Mouse (Mus musculus) forelimb bud, embryonic 11.5 days (tissue): Measurements from ENCODE around the gene Mcf2l.

ENCODE experiments used
- DNase-seq: peaks from one replicate; pipeline ENCODE4 v3.0.0-alpha.2; 2012; ENCODE audit warnings: low read depth, low spot score

The Mcf2l gene

DNA sequence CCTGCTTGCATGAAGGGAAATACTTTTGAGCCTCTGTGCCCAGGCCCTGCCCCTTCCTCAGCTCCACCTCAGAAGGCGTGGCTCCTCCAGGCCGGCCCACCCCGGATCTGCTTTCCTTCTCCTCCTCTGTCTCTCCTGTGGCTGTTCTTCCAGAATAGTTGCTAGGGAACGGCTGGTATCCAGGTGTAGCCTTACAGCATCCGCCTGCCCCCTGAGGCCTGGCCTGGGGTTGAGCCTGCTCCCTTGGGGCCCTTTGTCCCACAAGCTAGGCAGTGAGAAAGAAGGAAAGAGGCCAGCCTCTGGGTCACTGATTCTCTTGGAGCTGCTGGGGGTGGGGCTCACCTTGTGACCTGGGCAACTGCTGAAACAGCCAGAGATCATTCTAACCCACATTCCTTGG is 38.4 kb downstream of the Mcf2l start:
- DNase-seq, result peak; percentile 43

DNA sequence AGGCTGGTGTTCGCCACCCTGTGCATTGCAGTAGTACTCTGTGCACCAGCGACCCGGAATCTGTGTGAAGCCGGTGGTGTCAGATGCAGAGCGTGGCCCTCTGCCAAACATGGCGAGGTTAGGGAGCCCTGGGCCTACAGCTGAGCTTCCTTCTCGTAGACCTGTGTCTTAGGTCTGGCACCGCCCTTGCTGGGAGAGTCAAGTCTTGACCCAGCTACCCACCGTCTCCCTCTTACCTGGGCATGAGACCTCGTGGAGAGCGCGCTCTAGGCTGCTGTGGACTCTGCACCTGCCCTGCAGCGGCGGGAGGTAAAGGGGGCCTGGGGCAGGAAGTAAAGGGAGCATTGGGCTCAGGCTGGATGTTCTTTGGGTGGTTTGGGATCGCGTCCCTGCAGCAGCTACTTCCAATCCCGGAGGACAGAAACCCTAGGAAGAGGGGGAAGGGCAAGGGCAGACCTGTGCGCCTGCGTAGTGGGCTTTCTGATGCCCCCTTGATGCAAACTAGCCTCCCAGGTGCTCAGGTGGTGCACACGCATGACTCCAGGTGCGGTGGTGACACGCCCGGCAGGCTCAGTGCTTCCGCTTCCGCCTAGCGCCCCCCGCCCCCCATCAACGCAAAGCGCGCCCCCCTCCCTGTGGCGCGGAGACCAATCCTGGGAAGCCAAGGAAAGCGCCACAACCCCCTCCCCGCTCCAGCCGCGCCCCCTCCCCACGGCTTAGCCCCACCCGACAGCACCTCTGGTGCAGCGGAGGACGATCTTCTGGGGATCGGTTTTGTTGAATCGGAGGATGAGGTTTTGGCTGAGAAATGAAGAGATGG is 41.8 kb downstream of the Mcf2l start:
- DNase-seq, result peak; percentile 26

DNA sequence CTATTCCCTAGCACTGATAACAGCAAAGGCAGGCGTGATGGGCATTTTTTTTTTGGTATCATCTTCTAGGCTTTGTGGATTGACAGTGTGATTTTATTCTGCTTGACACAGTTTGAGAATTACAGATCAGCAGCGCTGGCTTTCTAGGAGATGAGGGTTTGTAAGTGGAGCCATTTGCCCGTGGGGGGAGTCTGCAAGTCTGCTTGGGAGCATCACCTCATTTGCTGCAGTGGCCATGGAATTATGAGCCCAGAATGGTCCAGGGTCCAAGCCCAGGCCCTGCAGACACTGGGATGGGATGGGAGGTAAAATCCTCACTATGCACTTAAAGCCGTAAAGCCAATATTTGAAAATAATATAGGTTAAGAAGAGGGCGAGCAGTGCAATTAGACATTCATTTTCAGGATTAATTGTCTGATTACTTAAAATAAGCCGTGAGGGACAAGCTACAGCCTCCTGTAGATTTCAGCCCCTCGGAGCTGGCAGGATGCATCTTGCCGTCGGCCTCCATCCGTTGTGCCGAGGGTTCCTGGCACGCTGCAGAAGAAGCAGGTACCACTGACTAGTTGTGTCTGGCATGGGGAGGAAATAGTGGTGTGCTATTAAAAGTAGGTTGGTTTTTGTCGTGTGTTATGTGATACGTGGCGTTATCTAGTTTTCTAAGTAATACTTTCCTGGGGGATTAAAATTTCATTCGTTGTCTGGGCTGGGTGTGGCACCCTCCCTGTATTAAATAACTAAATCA is 42.7 kb downstream of the Mcf2l start:
- DNase-seq, result no peak

DNA sequence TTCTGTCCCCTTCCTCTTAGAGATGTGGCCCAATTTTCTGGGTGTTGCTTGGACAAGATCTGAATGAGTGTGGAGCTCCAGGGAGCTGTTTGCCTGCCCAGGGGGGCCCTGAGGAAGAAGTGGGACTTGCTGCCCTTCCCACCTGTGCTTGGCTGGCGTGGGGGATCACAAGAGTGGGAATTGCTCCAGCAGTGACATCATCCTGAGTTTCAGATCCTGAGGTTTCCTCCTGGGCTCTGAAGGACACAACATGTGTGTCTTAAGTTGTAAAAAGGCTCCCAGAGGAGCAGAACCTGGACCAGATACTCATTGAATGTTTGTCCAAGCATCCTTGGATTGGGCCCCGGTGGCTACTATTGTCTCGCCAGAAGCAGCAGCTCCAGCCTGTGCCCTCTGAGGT is 43.4 kb downstream of the Mcf2l start:
- no peak for DNase-seq

DNA sequence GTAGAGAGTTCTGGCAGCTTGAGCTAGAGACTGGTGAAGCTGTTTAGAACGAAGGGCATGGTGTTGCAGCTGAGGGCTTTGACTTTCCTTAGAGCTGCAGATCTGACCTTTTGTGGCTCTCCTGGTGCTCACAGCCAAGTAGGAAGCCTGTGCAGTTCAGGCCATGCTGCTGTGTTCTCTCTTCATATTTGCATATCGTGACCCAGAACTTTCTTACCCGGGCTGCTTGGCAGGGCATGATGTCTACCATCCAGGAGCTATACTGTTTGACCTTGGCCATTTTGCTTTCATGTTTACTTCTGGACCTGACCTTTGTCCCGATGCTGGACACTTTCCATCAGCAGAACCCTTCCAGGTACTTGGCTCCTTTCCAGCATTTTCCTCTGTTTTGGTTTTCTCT is 44.2 kb downstream of the Mcf2l start:
- DNase-seq, result no peak

DNA sequence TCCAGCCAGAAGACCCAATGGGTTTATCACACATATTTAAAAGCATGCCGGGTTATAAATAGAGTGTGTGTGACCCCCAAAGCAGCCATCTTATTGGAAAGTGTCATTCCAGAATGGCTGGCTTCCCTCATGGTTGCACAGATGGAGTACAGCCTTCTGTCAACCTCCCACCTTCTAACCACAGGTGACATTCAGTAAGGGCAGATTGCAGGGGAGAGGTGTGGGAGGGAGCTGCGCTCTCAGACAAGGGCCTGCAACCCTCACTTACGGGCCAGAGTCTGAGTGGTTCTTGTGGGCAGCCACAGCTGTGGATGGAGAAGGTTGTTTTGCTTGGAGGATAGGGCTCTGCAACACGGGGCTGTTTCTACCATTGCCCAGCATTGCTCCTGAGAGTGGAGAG is 47.0 kb downstream of the Mcf2l start:
- DNase-seq, result no peak

DNA sequence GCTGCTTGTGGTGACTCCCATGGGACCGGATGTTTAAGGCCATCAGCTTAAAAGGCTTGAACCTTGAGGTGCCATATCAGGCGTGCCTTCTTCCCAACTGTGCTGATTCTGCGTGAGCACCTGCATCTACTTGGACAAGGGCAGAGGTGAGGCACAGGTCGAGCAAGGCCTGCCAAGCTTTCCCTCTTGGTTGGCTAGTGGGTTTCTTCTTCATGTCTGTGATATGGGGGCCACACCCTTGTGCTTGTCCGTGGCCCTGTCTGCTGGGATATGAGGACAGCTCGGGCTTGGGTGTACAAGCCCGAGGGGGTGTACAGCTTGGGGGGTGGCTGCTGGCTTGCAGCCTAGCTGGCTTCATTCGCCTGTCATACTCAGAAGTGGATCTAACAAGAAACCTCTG is 51.4 kb downstream of the Mcf2l start:
- DNase-seq, result no peak

DNA sequence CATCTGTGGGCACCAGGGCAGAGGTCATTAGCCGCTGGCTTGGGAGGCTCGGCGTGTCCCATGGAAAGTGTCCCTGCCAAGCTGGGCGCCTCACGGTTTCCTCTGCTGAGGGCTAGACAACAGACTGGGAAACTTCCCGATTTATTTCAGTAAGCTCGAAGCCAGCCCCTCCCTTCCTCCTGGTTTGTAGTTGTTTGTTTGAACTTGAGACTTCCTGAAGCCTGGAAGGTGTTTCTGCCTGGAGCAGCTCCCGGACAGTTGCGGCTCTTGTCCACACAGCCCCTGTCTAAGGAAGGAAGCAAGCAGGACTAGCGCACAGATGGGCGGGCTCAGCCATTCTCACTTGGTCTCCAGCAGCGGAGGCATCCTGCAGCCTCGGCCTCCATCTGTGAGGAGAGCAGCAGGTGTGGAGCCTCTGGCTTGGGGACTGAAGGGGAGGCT is 52.4 kb downstream of the Mcf2l start:
- no peak for DNase-seq

DNA sequence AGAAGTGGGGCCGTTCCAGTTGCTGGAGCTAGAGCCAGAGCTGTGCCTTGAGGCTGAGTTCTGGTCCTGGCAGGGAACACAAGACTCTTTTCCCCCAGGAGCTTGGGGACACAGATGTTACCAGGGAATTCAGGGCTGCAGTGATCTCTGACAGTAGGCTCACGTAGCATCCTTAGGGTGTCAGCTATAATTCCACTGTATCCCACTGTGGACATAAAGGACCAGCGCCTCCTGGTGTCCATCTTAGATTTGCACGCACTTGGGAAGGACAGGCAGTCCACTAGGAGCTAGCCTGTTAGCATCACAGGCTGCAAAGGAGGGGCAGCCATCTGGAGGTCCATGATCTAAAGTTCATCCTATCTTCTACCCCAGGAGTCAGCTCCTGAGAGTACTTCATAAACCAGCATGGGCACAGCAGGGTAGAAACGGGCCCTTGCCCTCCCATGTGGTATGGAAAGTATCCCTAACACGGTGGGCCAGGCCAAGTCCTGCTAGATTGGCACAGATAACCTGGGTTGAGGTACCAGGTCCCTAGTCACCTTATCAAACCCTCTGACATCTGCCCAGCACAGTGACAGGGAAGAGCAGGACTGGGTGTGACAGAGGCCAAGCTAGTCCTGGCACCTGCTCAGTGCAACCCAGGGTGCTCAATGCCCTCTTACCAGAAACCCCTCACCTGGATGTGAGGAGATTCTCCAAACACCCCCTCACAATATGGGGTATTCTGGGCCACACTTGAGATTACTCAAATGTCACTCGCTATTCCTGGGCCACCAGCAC is 53.8 kb downstream of the Mcf2l start:
- peak; percentile 60 for DNase-seq

DNA sequence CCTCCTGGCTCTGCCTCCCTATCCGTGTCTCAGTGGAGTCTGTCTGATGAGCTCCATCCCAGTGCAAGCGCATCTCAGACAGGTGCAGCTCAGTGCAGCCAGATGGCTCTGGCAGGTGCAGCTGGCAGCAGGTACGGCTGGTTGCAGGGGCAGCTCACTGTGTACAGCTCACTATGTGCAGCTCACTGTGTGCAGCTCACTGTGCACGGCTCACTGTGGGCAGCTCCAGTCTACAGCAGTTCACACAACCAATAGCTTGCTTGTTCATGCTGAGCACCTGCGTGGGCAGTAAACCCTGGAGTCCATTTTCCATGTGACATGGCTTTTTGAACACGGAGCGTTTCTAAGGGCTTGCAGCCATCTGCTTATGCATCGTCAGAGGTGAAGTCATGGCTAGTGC is 54.4 kb downstream of the Mcf2l start:
- DNase-seq, result no peak

DNA sequence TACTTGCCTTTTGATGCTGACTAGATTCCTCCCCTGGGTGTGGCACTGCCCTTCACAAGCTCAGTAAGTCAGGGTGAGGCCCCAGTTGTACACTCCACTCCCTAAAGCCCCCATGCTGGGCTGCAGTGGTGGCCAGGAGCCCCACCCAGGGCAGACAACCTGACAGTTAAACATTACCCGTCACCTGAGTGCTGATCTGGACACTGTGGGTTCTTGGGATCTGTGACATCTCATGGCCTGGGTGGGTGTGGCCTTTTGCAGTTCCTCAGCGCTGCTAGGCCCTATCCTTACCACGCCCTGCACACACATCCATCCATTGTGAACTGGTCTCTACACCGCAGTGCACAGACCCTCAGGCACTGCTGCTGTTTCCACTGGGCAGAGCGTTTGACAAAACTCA is 55.3 kb downstream of the Mcf2l start:
- DNase-seq, result no peak

DNA sequence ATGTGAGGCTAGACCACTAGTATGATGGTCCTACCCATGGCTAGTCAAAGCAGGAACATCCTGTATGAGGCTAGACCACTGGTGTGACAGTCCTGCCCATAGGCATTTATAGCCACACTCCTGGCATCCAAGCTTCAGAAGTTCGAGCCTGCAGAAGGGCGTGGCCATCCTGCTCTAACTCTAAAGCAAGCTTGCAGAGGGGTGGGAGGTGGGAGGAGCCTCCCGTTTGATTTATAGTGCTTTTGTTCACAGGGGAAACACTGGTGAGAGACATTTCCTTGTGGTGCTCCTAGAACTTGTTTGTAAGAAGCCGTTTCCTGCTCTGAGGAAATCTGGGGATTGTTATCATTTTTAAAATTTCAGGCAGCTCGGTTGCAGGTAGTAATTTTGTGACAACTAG is 56.7 kb downstream of the Mcf2l start:
- DNase-seq, result peak; percentile 33

DNA sequence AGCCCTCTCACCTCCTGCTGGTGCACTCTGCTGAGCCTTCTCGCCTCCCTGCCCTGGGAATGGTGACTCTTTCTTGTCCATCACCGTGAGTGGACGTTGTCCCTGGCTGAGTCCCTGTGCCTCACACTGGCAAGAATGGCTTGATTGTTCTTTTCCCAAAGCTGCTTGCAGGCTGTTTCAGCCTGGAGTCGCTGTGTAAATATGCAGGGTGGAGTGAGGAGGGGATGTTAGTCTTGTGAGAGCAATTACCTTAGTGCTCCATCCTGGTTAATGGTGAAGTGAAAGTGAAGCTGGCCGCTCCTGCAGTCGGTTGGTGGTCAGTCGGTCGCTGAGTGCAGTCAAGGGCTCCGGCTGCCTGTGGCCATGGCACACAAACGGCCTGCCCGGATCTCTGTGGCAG is 57.8 kb downstream of the Mcf2l start:
- no peak for DNase-seq

DNA sequence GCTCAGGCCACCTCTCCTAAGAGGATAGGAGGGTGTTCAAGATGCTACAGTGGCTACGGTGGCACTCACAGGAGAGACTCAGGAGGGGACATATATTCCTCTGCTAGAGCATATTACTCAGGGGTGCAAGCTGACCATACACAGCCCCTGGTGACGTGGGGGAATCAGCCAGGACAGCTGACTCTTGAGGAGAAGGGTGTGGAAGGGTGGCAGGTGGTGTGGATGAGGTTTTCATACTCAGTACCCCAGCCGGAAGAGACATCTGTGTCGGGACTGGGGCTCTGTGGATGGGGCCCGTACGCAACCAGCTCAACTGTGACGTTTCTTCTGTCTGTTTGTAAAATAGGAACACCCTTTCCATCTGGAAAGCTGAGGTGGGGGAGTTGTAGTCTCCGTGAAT is 58.9 kb downstream of the Mcf2l start:
- no peak for DNase-seq

DNA sequence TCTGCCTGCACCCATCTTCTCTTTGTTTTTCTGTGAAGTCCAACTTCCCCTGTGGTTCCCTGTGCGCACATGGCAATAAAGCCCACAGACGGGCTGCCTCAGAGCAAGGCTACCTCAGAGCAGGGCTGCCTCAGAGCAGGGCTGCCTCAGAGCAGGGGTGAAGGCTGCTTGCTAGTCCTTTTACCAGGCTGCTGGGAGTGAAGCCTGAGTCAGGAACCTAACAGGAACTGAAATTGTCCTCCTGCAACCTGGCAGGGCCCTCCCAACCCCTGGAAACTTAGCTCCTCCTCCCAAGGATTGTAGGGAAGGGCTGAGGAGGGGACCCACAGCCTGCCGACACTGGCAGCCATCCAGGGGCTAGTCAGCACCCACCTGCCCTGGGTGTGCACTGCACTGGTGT is 60.2 kb downstream of the Mcf2l start:
- no peak for DNase-seq

DNA sequence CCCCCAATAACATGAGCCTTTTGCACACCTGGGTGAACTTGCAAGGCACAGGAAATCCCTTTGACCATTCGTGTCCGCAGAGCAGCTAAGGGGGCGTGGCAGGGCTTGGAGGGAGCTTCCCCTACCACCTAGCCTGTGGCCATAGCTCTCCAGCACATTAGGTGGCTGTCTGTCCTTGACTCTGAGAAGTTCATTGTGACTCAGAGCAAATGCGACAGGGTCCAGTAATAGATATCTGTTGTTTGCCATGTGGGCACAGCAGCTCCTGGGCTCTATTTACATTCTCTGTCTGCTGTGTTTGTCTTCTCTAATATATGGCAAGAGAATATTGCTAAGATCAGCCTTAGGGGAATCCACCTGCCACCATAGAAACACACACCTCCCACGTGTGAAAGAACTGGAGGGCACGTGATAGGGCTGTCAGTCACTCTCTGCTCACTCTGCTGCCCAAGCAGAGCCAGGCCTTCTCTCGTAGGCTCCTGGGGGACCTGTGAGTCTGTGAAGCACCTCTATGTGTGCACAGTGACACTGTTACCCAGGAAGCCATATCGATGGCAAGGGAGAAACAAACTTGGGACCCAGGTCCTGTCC is 60.9 kb downstream of the Mcf2l start:
- no peak for DNase-seq

DNA sequence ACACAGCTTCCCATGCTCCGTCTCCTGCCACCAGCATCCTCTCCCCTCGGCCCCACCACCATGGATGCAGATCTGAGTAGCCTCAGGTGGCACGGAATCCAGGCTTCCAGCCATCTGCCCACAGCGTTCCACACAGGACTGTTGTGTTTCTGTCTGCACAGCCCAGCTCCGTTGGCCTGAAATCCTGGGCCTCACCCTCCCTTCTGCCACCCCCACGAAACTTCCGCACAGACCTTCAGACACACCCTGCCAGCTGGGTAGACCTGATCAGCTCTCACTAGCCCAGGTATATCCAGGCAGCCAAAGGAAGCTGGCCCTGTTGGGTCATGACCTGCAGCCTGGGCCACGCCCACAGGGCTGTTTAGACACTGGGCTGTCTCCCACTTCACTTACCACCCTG is 66.9 kb downstream of the Mcf2l start:
- DNase-seq, result no peak

DNA sequence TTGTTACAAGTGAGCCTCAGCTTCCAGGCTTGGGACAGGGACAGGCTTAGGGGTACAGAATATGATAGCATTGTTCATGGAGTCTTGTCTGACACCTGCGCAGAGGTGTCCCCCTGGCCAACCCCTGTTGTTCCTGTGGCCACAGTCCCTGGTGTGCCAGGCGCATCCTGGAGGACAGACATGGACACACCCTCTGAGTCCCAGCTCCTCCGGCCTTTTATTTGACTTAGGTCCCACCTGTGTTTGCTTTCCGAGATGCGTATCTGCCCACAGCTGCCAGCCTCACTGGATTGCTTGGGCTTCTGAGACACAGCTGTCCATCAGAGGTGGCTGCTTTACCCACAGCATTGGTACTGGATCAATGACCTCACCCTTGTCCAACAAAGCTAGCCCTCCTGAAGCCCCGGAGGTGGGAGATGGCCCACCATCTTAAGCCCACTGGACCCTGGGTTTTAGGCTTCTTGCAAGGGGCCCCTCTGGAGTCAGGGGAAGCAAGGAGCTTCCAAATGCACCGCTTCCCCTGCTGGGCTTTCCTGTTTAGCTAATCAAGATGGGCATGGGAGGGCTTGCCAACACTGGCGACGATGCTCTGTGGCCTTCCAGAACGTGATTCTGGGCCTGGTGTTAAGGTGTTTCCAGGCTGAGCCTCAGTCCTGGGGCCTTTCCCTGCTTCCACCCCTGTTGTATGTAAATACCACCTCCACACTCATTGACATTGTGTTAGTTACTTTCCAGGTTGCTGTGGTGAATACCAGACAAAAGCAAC is 67.7 kb downstream of the Mcf2l start:
- no peak for DNase-seq

DNA sequence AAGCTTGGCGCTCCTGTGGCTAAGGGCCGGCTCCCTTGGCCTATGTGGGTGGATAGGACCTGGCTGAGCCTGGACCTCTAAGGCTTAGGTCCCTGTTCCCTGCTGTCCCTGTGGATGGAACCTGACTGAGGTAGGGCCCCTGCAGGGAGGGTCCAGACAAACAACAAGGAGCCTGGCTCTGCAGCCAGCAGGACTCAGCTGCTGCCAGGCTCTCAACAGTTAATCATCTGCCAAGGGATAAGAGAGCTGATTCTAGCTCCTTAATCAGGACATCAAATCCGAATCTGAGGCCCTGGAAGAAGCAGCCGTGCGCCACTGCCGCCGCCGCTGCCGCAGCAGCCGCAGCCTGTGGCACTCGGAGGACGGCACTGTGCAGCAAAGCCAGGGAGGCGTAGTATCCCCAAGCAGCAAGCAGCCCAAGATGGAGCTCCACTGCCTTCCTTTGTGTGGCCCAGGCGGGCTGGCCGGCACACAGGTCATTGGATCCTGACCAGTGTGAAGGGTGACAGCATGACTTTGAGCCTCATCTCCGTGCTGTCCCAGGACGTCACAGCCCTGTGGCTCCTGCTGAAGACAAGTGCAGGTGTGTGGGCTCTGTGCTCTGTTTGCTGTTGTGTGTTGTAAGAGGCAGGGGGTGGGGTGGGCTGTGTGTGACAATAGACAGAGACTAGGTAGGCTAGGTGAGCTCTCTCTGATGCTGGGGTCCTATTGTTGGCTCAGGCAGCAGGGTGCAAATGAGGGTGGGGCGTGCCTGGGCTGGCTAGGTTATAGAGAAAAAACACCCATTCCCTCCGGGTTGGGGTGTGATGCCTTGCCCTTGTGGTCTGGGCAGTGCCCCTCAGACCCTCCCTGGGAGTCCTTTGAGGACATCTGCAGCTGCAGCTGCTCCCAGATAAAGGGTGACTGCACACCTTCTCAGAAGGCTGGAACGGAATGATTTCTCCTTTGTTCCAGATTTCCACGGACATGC is 74.3 kb downstream of the Mcf2l start:
- DNase-seq, result peak; percentile 35

DNA sequence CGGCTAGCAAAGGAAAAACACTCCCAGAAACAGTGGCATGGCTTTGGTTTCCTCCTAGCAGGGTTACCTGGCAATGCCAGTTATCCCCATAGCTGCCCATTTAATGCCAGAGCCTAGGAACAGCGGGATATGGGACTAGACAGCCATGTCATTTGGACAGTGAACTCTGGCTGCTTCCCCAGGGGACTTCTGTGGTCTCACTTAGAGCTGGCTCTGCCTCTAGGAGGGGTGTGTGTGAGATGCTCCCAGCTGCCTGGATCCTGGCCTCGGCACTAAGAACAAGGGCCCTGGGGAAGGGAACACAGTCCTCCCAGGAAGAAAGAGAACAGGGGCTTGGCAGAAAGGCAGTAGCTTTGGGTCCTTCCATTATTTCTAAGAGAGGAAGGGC is 75.0 kb downstream of the Mcf2l start:
- DNase-seq, result no peak
